Mouse (Mus musculus): Measurements from ENCODE around the gene Hbb-bh2. TPM values are rescaled to one million over a fixed set of nuclear protein-coding genes. Genes with fewer than 3 reads are reported as not detected.
"Not testable (repeated sequence)": the region's sequence is repeated elsewhere in the genome, so short reads cannot be mapped to it uniquely, and the experiment has no call there.

The Hbb-bh2 gene
- total and polyA plus RNA-seq, 3 experiments = not detected

- H3K9ac ChIP-seq (ENCODE audit: insufficient read depth, low read depth) = no peak overlapping the region
- DNase-seq (ENCODE audit: extremely low read depth) = no peak
- H3K36me3 ChIP-seq (replicated peaks in 1 of 2; ENCODE audit: control insufficient read depth in 1 of 2, insufficient read depth in 1 of 2, low read length in 1 of 2) = no peaks in the 10 kb centered on the region
- H3K9me3 ChIP-seq (replicated peaks; ENCODE audit: low read length) = no peaks in the 10 kb centered on the region
- no peak overlapping the region for H3K4me2 ChIP-seq (ENCODE audit: insufficient read depth, low read depth, poor library complexity, severe bottlenecking)
- no peaks in the 10 kb centered on the region for H3K79me2 ChIP-seq (replicated peaks; ENCODE audit: control insufficient read depth, extremely low read depth, insufficient read depth, poor library complexity, severe bottlenecking)
- dilution Hi-C loops (cut with MboI; ENCODE audit: extremely low pct_ligation_motif_present, extremely low pct_unique_long_range_greater_than_20kb, low sequenced_read_pairs) = no loop called here
- TF ChIP-seq CHD2 (IDR thresholded peaks at IDR 0.05; ENCODE audit: low read length) (no peak), SIN3A (IDR thresholded peaks at IDR 0.05; ENCODE audit: low read length) (no peak), JUND (conservative IDR thresholded peaks at IDR 0.05; ENCODE audit: low read depth, low read length) (no peak), E2F4 (IDR thresholded peaks at IDR 0.05; ENCODE audit: insufficient replicate concordance, low read depth, low read length) (no peak), MEF2A (IDR thresholded peaks at IDR 0.05; ENCODE audit: borderline replicate concordance, low read depth, low read length) (no peak), IRF4 (IDR thresholded peaks at IDR 0.05; ENCODE audit: low read depth, low read length) (no peak), MYC (IDR thresholded peaks at IDR 0.05; ENCODE audit: low read depth, low read length) (no peak)
- H3K4me1 ChIP-seq (ENCODE audit: control insufficient read depth in 1 of 2, insufficient read depth in 2 of 2) = peaks cover 2 to 42% of the 10 kb centered on the region in 2 experiments; a peak in 3 of 4 replicates
- no peak overlapping the region for H3K27ac ChIP-seq (ENCODE audit: insufficient read depth, low read depth)
- H3K27me3 ChIP-seq (replicated peaks) = no peaks in the 10 kb centered on the region
- in situ Hi-C loops (cut with MboI; ENCODE audit: low pct_ligation_motif_present, low pct_unique_long_range_greater_than_20kb, low sequenced_read_pairs) = no loop called here
- H3K4me3 ChIP-seq (replicated peaks in 1 of 3; ENCODE audit: low read depth in 2 of 3, low read length in 2 of 3, poor library complexity in 1 of 3) = no peak overlapping the region
Measured at GRCm38 (mm10) chr7:103808971-103809800, 31.1 kb downstream of the Hbb-bh2 start.

DNA sequence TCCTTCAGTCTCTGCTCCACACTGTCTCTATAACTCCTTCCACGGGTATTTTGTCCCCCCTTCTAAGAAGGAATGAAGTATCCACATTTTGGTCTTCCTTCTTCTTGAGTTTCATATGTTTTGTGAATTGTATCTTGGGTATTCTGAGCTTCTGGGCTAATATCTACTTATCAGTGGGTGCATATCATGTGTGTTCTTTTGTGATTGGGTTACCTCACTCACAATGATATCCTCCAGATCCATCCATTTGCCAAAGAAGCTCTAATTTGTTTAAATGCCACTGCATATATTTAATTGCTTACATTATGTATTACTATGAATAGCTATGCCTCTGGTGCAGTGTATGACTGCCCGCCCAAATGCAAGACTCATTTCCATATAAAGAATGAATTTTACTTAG, 32.2 kb downstream of the Hbb-bh2 start:
- in situ Hi-C loops (cut with MboI; ENCODE audit: low pct_ligation_motif_present, low pct_unique_long_range_greater_than_20kb, low sequenced_read_pairs); dilution Hi-C loops (cut with MboI; ENCODE audit: extremely low pct_ligation_motif_present, extremely low pct_unique_long_range_greater_than_20kb, low sequenced_read_pairs); H3K9me3 ChIP-seq (replicated peaks; ENCODE audit: low read length); H3K36me3 ChIP-seq (replicated peaks in 1 of 2; ENCODE audit: control insufficient read depth in 1 of 2, insufficient read depth in 1 of 2, low read length in 1 of 2); H3K4me3 ChIP-seq (replicated peaks in 1 of 3; ENCODE audit: low read depth in 2 of 3, low read length in 2 of 3, poor library complexity in 1 of 3); DNase-seq (ENCODE audit: extremely low read depth); H3K27ac ChIP-seq (ENCODE audit: insufficient read depth, low read depth); H3K79me2 ChIP-seq (replicated peaks; ENCODE audit: control insufficient read depth, extremely low read depth, insufficient read depth, poor library complexity, severe bottlenecking); H3K4me2 ChIP-seq (ENCODE audit: insufficient read depth, low read depth, poor library complexity, severe bottlenecking); H3K9ac ChIP-seq (ENCODE audit: insufficient read depth, low read depth); H3K27me3 ChIP-seq (replicated peaks): not testable (repeated sequence)
- H3K4me1 ChIP-seq (ENCODE audit: control insufficient read depth in 1 of 2, insufficient read depth in 2 of 2) = peaks cover 2 to 38% of the 10 kb centered on the region in 2 experiments; a peak in 3 of 4 replicates

DNA sequence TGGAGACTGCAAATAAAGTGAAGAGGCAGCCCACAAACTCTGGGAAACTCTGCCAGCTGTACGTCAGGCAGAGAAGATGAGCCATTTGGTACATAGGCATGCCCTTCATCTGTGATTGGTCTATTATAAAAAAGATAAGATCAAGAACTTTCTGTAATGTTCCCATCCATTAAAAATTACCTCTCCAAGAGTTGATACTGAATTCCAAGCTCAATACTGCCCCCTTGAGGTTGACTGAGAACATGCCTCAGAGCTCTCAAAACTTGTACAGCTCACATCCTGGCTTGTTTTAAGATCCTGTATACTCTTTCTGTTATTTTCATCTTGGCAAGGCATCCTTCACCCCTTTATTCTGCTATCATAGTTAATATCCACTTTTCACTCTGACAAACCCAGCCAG, 33.5 kb downstream of the Hbb-bh2 start:
- H3K9me3 ChIP-seq (replicated peaks; ENCODE audit: low read length) = no peaks in the 10 kb centered on the region
- no peak overlapping the region for H3K4me3 ChIP-seq (replicated peaks in 1 of 3; ENCODE audit: low read depth in 2 of 3, low read length in 2 of 3, poor library complexity in 1 of 3)
- H3K79me2 ChIP-seq (replicated peaks; ENCODE audit: control insufficient read depth, extremely low read depth, insufficient read depth, poor library complexity, severe bottlenecking) = no peaks in the 10 kb centered on the region
- no peaks in the 10 kb centered on the region for H3K27me3 ChIP-seq (replicated peaks)
- H3K4me2 ChIP-seq (ENCODE audit: insufficient read depth, low read depth, poor library complexity, severe bottlenecking) = no peak overlapping the region
- TF ChIP-seq CTCF (conservative IDR thresholded peaks at IDR 0.05 in 1 of 2, IDR thresholded peaks at IDR 0.05 in 1 of 2; ENCODE audit: low read depth in 2 of 2, low read length in 2 of 2) (peak; percentile 67 to 77), UBTF (IDR thresholded peaks at IDR 0.05; ENCODE audit: low read depth, low read length) (no peak), RAD21 (IDR thresholded peaks at IDR 0.05; ENCODE audit: low read depth, low read length) (peak; percentile 55), MAZ (IDR thresholded peaks at IDR 0.05; ENCODE audit: low read depth, low read length) (no peak), SMC3 (IDR thresholded peaks at IDR 0.05; ENCODE audit: low read depth, low read length) (peak; percentile 45)
- in situ Hi-C loops (cut with MboI; ENCODE audit: low pct_ligation_motif_present, low pct_unique_long_range_greater_than_20kb, low sequenced_read_pairs) = no loop called here
- H3K27ac ChIP-seq (ENCODE audit: insufficient read depth, low read depth) = no peak overlapping the region
- dilution Hi-C loops (cut with MboI; ENCODE audit: extremely low pct_ligation_motif_present, extremely low pct_unique_long_range_greater_than_20kb, low sequenced_read_pairs) = no loop called here
- no peak overlapping the region for H3K9ac ChIP-seq (ENCODE audit: insufficient read depth, low read depth)
- H3K4me1 ChIP-seq (ENCODE audit: control insufficient read depth in 1 of 2, insufficient read depth in 2 of 2) = peaks cover 0 to 34% of the 10 kb centered on the region in 2 experiments; a peak in 2 of 4 replicates
- no peaks in the 10 kb centered on the region for H3K36me3 ChIP-seq (replicated peaks in 1 of 2; ENCODE audit: control insufficient read depth in 1 of 2, insufficient read depth in 1 of 2, low read length in 1 of 2)
- DNase-seq (ENCODE audit: extremely low read depth) = peak; percentile 55
